In the genomic region with DNA sequence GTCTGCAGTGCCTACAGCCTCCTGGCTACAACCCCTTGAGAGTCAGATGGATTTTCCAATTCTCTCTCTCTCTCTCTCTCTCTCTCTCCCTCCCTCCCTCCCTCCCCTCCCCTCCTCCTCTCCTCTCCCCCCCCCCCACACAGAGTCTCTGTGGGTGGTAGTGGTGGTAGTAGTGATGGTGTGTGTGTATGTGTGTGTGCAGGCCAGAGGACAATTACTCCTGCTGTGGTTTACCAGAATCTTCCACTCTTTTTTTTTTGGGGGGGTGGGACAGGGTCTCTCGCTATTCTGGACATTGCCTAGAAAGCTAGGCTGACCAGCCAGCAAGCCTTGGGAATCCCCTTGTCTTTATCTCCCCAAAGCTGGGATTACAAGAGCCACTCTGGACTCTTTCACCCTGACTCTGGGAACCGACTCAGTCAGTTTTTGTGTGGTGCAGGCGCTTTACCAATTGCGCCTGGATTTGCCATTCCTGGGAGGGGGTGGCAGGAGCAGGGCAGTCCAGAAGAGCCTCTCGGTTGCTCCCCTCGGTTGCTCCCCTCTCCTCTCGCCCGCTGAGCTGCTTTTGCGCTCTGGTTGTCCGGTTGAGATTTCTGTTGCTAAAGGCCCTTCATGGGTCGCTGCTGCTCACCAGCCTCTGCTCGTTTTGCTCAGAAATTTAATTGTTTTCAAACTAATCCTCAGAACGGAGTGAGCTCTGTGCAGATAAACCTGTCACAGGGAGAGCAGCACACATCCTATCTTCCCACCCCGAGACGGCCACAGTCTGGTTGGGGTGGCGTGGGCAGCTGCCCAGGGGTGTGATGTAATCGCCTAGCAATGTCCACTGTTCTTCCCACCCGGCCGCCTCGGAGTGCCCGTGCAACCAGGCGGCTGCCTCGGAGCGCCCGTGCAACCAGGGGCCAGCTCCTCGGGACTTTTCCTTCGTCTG, we compare ENCODE assay signal across 9 mouse cellular contexts. TPM values are rescaled to one million over a fixed set of nuclear protein-coding genes. Genes with fewer than 3 reads are reported as not detected.
DNase-seq lines count a peak whose midpoint lies in the region; ATAC-seq and TF ChIP-seq lines count a peak whose summit lies in the region.
"Had no signal": no experiment of that assay in that cellular context is flagged by ENCODE, and none has a peak within 500 bp of the region (broad histone marks: within the 10 kb centered on the region; RNA-seq: fewer than 3 reads in every experiment).

No protein-coding gene starts in this region.

- 23% methylated on average over 27 of the region's 27 CpGs for WGBS in hindbrain, embryonic 16.5 days

- H3K27ac ChIP-seq in gastrocnemius, adult 2 months: peak overlapping the region; percentile 58
- peak overlapping the region; percentile 70 for H3K27ac ChIP-seq in hindbrain, embryonic 16.5 days (ENCODE audit: low read depth, low read length)

- no peaks in the 10 kb centered on the region for H3K27me3 ChIP-seq in hindbrain, embryonic 16.5 days (replicated peaks; ENCODE audit: control insufficient read depth, insufficient read depth, low read length)

- intact Hi-C loops in gastrocnemius, adult 2 months (cut with DNase I): no loop called here

- no peak for TF ChIP-seq CTCF in gastrocnemius, adult 2 months (IDR thresholded peaks at IDR 0.05)

- ATAC-seq in hindbrain, embryonic 16.5 days: peak; percentile 76

- peak; percentile 19 to 52 for DNase-seq in cerebellum, postnatal 25 days
- DNase-seq in cerebellum, adult 8-10 months: no peak
- peak; percentile 81 for DNase-seq in NIH3T3 (ENCODE audit: low read depth)
- peak; percentile 75 for DNase-seq in gastrocnemius, adult 2 months
- peak; percentile 39 for DNase-seq in lung, postnatal 14 days
- DNase-seq in testis, postnatal 10 days (ENCODE audit: low spot score): peak; percentile 79
- no peak for DNase-seq in thymus, postnatal 0 days (ENCODE audit: low spot score)

- peak overlapping the region; percentile 45; the same call in 1 of the 2 replicates for H3K9ac ChIP-seq in hindbrain, embryonic 16.5 days (ENCODE audit: low read depth, low read length)

- H3K4me3 ChIP-seq in gastrocnemius, adult 2 months: peak overlapping the region; percentile 38
- H3K4me3 ChIP-seq in hindbrain, embryonic 16.5 days (ENCODE audit: low read length): no peak overlapping the region

- no peaks in the 10 kb centered on the region for H3K9me3 ChIP-seq in hindbrain, embryonic 16.5 days (ENCODE audit: control insufficient read depth, low read length)

- peak overlapping the region; percentile 35; the same call in 1 of the 2 replicates for H3K4me2 ChIP-seq in hindbrain, embryonic 16.5 days (ENCODE audit: low read length)

- peaks cover 7% of the 10 kb centered on the region for H3K4me1 ChIP-seq in hindbrain, embryonic 16.5 days (ENCODE audit: control insufficient read depth, insufficient read depth, low read depth, low read length)

- H3K36me3 ChIP-seq in hindbrain, embryonic 16.5 days (ENCODE audit: control insufficient read depth, insufficient read depth, low read length): no peaks in the 10 kb centered on the region

RNA-seq across cellular contexts. Expression of gene Sox8, which starts 31.3 kb away (rescaled TPM):
- total RNA-seq in gastrocnemius, adult 2 months (2021): 1 to 10 TPM in 1 of 2 experiments, under 1 TPM in 1; 0.92 to 1.1 TPM
- polyA plus RNA-seq in hindbrain, embryonic 16.5 days (2015; fragmentation: Nextera tagmentation; extraction: Ambion mirVana): 24.2 and 25.1 TPM in 2 replicates
- 0.23 and 0.26 TPM in 2 replicates for polyA plus RNA-seq in thymus, postnatal 0 days (2015; fragmentation: Nextera tagmentation; extraction: Ambion mirVana)

RNA-seq across cellular contexts. Expression of gene Lmf1, which starts 39.7 kb away (rescaled TPM):
- total RNA-seq in gastrocnemius, adult 2 months (2021): 10 to 100 TPM in 1 of 2 experiments, 1 to 10 TPM in 1; 9.7 to 14.9 TPM
- polyA plus RNA-seq in hindbrain, embryonic 16.5 days (2015; fragmentation: Nextera tagmentation; extraction: Ambion mirVana): 27.7 and 28.2 TPM in 2 replicates
- 15.5 and 16.1 TPM in 2 replicates for polyA plus RNA-seq in thymus, postnatal 0 days (2015; fragmentation: Nextera tagmentation; extraction: Ambion mirVana)

RNA-seq across cellular contexts. Expression of gene Sstr5, which starts 42.1 kb away (rescaled TPM):
- total RNA-seq in gastrocnemius, adult 2 months (2021): not detected
- polyA plus RNA-seq in hindbrain, embryonic 16.5 days (2015; fragmentation: Nextera tagmentation; extraction: Ambion mirVana): 1.0 TPM in 2 replicates
- polyA plus RNA-seq in thymus, postnatal 0 days (2015; fragmentation: Nextera tagmentation; extraction: Ambion mirVana): 0.05 and 0.07 TPM in 2 replicates
- polyA plus RNA-seq: stomach, embryonic 14.5 days had no signal

Comparison
In these comparisons a context has a peak if more than half of its experiments do, and no peak if none do; other contexts are left out.
1. DNase-seq: peak in cerebellum, postnatal 25 days (2 of 2), NIH3T3 (single experiment), gastrocnemius, adult 2 months (single experiment), lung, postnatal 14 days (single experiment) and testis, postnatal 10 days (single experiment); none in cerebellum, adult 8-10 months (single experiment) and thymus, postnatal 0 days (single experiment).
2. RNA of gene Sox8, which starts 31.3 kb away (polyA plus RNA-seq): 24.2 to 25.1 TPM in hindbrain, embryonic 16.5 days; 0.23 to 0.26 TPM in thymus, postnatal 0 days; every median in the first group is over 10 times any median in the second.